Mouse (Mus musculus) small intestine, adult 2 months (tissue): ENCODE data around the gene Cldn22.

Experiments used
- CTCF ChIP-seq: fragments of 200-500 bp; IDR thresholded peaks from 2 replicates; pipeline ENCODE4 v1.5.1; 2012; ENCODE audit warnings: low read depth, mild to moderate bottlenecking, control low read depth, inconsistent platforms, low read length, moderate library complexity, mixed read lengths; ENCODE audit not compliant: insufficient replicate concordance, insufficient read length; ENCODE audit errors: extremely low read depth
- POLR2A ChIP-seq: fragments of 200-500 bp; IDR thresholded peaks from 2 replicates; pipeline ENCODE4 v1.6.1; 2012; ENCODE audit warnings: low read depth, mild to moderate bottlenecking, control low read depth, inconsistent platforms, low read length, moderate library complexity

DNA sequence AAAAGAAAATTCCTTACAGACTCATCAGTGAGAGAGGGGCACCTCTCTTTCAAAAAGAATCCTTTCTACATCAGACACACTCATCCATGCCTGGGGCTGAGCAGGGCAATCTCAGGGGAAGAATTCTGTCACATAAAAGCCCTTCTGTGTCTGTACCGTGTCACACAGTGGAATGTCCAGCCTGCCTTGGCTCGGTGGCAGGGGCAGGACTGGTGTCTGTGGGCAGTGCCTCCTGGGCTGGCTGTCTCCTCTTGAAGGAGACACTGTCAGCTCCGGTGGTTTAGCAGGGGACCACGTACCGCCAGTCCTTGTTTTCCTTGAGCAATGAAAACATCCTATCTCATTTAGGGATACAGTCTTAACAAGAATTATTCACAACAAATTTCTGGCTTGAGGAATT is 1.3 kb downstream of the Cldn22 start:
- TF ChIP-seq CTCF, result no peak
- TF ChIP-seq POLR2A, result no peak
